Mouse (Mus musculus) MEL (cell line): ENCODE data around the gene Mrps18a. TPM values are rescaled to one million over a fixed set of nuclear protein-coding genes. Genes with fewer than 3 reads are reported as not detected.
A peak's percentile ranks its signal among the peaks of the same experiment; 100 is the strongest.

Source experiments
- DNase-seq: peaks from one replicate; pipeline ENCODE4 v3.0.0; 2011; ENCODE audit warnings: low read depth, low spot score
- H3K27ac ChIP-seq: 2 replicates; pipeline ENCODE4 v1.5.1; 2012; ENCODE audit warnings: low read depth, mild to moderate bottlenecking, control low read depth, low read length, moderate library complexity; ENCODE audit not compliant: control insufficient read depth
- H3K27me3 ChIP-seq, 2 experiments: fragments of 150-350 bp in 1 of 2; sonication (generic) in 1 of 2; 2 replicates each; pipeline ENCODE4 v1.6.1; 2012; ENCODE audit warnings: low read length in 2 of 2, mild to moderate bottlenecking in 2 of 2, improper control_type of control experiment in 1 of 2, moderate library complexity in 1 of 2; ENCODE audit not compliant: insufficient read depth in 2 of 2, control insufficient read depth in 1 of 2
- H3K36me3 ChIP-seq, 2 experiments: 2 replicates each; pipeline ENCODE4 v1.6.1; 2012 to 2014; ENCODE audit warnings: low read length in 2 of 2, improper control_type of control experiment in 1 of 2, inconsistent platforms in 1 of 2, mild to moderate bottlenecking in 1 of 2; ENCODE audit not compliant: insufficient read depth in 2 of 2, control insufficient read depth in 1 of 2
- H3K4me1 ChIP-seq, 2 experiments: fragments of 150-350 bp in 1 of 2; sonication (generic) in 1 of 2; 2 replicates each; pipeline ENCODE4 v1.6.1; 2012; ENCODE audit warnings: low read length in 2 of 2, improper control_type of control experiment in 1 of 2, mild to moderate bottlenecking in 1 of 2; ENCODE audit not compliant: insufficient read depth in 2 of 2, control insufficient read depth in 1 of 2
- H3K4me3 ChIP-seq, 2 experiments: fragments of 150-350 bp in 1 of 2; sonication (generic) in 1 of 2; 2 replicates each; pipeline ENCODE4 v1.5.1; 2012; ENCODE audit warnings: low read depth in 2 of 2, low read length in 2 of 2, mild to moderate bottlenecking in 2 of 2, moderate library complexity in 2 of 2, control low read depth in 1 of 2, improper control_type of control experiment in 1 of 2; ENCODE audit not compliant: control insufficient read depth in 1 of 2, insufficient read depth in 1 of 2
- H3K79me2 ChIP-seq: 2 replicates; pipeline ENCODE4 v1.6.1; 2012; ENCODE audit warnings: mild to moderate bottlenecking, low read length, moderate library complexity; ENCODE audit not compliant: control insufficient read depth, poor library complexity, insufficient read depth
- H3K9ac ChIP-seq: 2 replicates; pipeline ENCODE4 v1.6.1; 2012; ENCODE audit warnings: low read depth, mild to moderate bottlenecking, control low read depth, low read length, moderate library complexity; ENCODE audit not compliant: control insufficient read depth, poor library complexity, severe bottlenecking
- H3K9me3 ChIP-seq: fragments of 150-350 bp; sonication (generic); replicated peaks from 2 replicates; pipeline ENCODE4 v1.6.1; 2012; ENCODE audit warnings: mild to moderate bottlenecking, low read length, improper control_type of control experiment, moderate library complexity; ENCODE audit not compliant: insufficient read depth
- BHLHE40 ChIP-seq: IDR thresholded peaks from 2 replicates; pipeline ENCODE4 v1.6.1; 2012; ENCODE audit warnings: low read depth, mild to moderate bottlenecking, inconsistent platforms, low read length, improper control_type of control experiment, borderline replicate concordance
- CHD1 ChIP-seq: IDR thresholded peaks from 2 replicates; pipeline ENCODE4 v1.6.1; 2012; ENCODE audit warnings: low read depth, mild to moderate bottlenecking, inconsistent platforms, low read length, improper control_type of control experiment
- CHD2 ChIP-seq: IDR thresholded peaks from 2 replicates; pipeline ENCODE4 v1.6.1; 2011; ENCODE audit warnings: low read length, improper control_type of control experiment
- EP300 ChIP-seq, 2 experiments: IDR thresholded peaks; 2 replicates each; pipeline ENCODE4 v1.6.1; 2011; ENCODE audit warnings: improper control_type of control experiment in 2 of 2, low read length in 2 of 2, low read depth in 1 of 2, mild to moderate bottlenecking in 1 of 2
- ETS1 ChIP-seq: IDR thresholded peaks from 2 replicates; pipeline ENCODE4 v1.6.1; 2012; ENCODE audit warnings: low read depth, mild to moderate bottlenecking, inconsistent platforms, low read length, improper control_type of control experiment, moderate library complexity
- KAT2A ChIP-seq: conservative IDR thresholded peaks from 2 replicates; pipeline ENCODE4 v1.6.1; 2012; ENCODE audit warnings: low read depth, low read length, improper control_type of control experiment, inconsistent platforms
- MAFK ChIP-seq: IDR thresholded peaks from 2 replicates; pipeline ENCODE4 v1.6.1; 2011; ENCODE audit warnings: low read depth, mild to moderate bottlenecking, low read length, improper control_type of control experiment, borderline replicate concordance
- MYC ChIP-seq: IDR thresholded peaks from 2 replicates; pipeline ENCODE4 v1.6.1; 2011; ENCODE audit warnings: low read depth, mild to moderate bottlenecking, low read length, improper control_type of control experiment, moderate library complexity
- NELFE ChIP-seq: IDR thresholded peaks from 2 replicates; pipeline ENCODE4 v1.6.1; 2011; ENCODE audit warnings: low read depth, low read length, improper control_type of control experiment
- POLR2AphosphoS5 ChIP-seq: IDR thresholded peaks from 2 replicates; pipeline ENCODE4 v1.6.1; 2012; ENCODE audit warnings: low read depth, borderline replicate concordance, mild to moderate bottlenecking, inconsistent platforms, low read length, moderate library complexity, mixed read lengths
- RAD21 ChIP-seq: IDR thresholded peaks from 2 replicates; pipeline ENCODE4 v1.6.1; 2011; ENCODE audit warnings: mild to moderate bottlenecking, low read depth, low read length, improper control_type of control experiment
- UBTF ChIP-seq: IDR thresholded peaks from 2 replicates; pipeline ENCODE4 v1.6.1; 2012; ENCODE audit warnings: low read depth, mild to moderate bottlenecking, inconsistent platforms, low read length, improper control_type of control experiment, moderate library complexity, borderline replicate concordance; ENCODE audit not compliant: insufficient read depth
- USF2 ChIP-seq, 2 experiments: IDR thresholded peaks; 2 replicates each; pipeline ENCODE4 v1.6.1; 2011 to 2012; ENCODE audit warnings: improper control_type of control experiment in 2 of 2, low read length in 2 of 2, borderline replicate concordance in 1 of 2, inconsistent platforms in 1 of 2, low read depth in 1 of 2, mild to moderate bottlenecking in 1 of 2; ENCODE audit not compliant: insufficient read depth in 1 of 2
- ZC3H11A ChIP-seq: IDR thresholded peaks from 2 replicates; pipeline ENCODE4 v1.6.1; 2012; ENCODE audit warnings: low read depth, mild to moderate bottlenecking, inconsistent platforms, low read length, improper control_type of control experiment
- ZKSCAN1 ChIP-seq: IDR thresholded peaks from 2 replicates; pipeline ENCODE4 v1.6.1; 2012; ENCODE audit warnings: low read depth, mild to moderate bottlenecking, inconsistent platforms, low read length, improper control_type of control experiment, moderate library complexity
- ZNF384 ChIP-seq: IDR thresholded peaks from 2 replicates; pipeline ENCODE4 v1.6.1; 2012; ENCODE audit warnings: low read depth, mild to moderate bottlenecking, inconsistent platforms, low read length, improper control_type of control experiment
- polyA plus RNA-seq, 2 experiments: library from polyadenylated mRNA; stranded (reverse) in 1 of 2; unstranded in 1 of 2; fragments of >175 nt in 1 of 2; fragments of >200 nt in 1 of 2; gene quantifications; 2 replicates each; pipeline versions ENCODE4 v1.2.1 to v1.2.4; 2012; ENCODE audit warnings: low replicate concordance in 2 of 2, low read depth in 1 of 2; ENCODE audit not compliant: insufficient read length in 2 of 2, insufficient read depth in 1 of 2, missing spikeins in 1 of 2
- total RNA-seq: library from RNA; depleted of rRNA; stranded (reverse); fragments of 300-350 nt; gene quantifications from 2 replicates; pipeline ENCODE4 v1.2.3, GENCODE M21; 2012

The Mrps18a gene
- total and polyA plus RNA-seq, 3 experiments, result 159 to 181 TPM; not detected in 1

DNA sequence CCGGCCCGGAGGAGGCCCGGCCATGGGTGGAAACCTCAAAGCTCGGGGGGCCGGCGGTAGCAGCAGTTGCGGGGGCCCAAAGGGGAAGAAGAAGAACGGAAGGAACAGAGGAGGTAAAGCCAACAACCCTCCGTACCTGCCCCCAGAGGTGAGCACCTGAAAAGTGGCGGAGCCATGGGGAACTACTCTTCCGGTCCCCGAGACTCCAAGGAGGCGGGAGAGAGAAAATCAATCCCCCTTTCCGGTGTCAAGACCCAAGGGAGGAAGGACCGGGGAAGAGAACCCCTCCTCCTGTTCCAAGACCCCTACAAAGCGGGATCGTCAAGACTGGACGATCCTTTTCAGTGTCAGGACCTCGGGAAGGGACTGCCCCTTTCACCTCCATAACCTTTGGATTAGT, 50.4 kb downstream of the Mrps18a start:
- peak overlapping the region; percentile 83 for H3K9ac ChIP-seq
- DNase-seq, result no peak
- peak overlapping the region; percentile 80 to 84 for H3K4me3 ChIP-seq
- H3K9me3 ChIP-seq, result no peaks in the 10 kb centered on the region
- H3K79me2 ChIP-seq, result peaks cover 9% of the 10 kb centered on the region
- H3K36me3 ChIP-seq, result peaks cover 0 to 24% of the 10 kb centered on the region in 2 experiments; a peak in 3 of 4 replicates
- TF ChIP-seq BHLHE40 (no peak), ZNF384 (no peak), EP300 (IDR thresholded peaks at IDR 0.05; ENCODE audit: low read depth in 1 of 2, low read length in 2 of 2) (no peak), ZC3H11A (no peak), MYC (no peak), POLR2AphosphoS5 (no peak), KAT2A (no peak), ZKSCAN1 (no peak), RAD21 (no peak)
- TF ChIP-seq, all 39 proteins: peak for 0
- H3K27ac ChIP-seq, result peak overlapping the region; percentile 76
- H3K27me3 ChIP-seq, result no peaks in the 10 kb centered on the region
- peaks cover 18 to 36% of the 10 kb centered on the region in 2 experiments; a peak in 3 of 4 replicates for H3K4me1 ChIP-seq

DNA sequence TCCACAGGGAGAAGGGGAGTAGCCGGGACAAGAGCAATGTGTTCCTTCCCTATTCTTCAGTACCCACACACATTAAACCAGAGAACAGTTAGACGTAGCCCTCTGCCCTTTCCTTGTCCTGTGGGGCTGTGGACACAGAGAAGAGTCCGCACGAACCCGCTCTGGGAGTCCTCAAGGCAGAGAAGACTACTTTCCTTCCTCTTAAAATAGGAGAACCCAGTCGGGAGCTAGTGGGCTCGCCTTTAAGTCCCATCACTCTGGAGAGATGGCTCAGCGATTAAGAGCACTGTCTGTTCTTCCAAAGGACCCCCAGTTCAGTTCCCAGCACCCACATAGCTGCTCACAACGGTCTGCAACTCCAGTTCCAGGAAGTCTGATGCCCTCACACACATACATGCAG, 50.9 kb downstream of the Mrps18a start:
- no peaks in the 10 kb centered on the region for H3K27me3 ChIP-seq
- H3K9me3 ChIP-seq, result no peaks in the 10 kb centered on the region
- H3K9ac ChIP-seq, result peak overlapping the region; percentile 83
- peak overlapping the region; percentile 80 to 84 for H3K4me3 ChIP-seq
- TF ChIP-seq MAFK (no peak), MYC (no peak), USF2 (IDR thresholded peaks at IDR 0.05; ENCODE audit: borderline replicate concordance in 1 of 2, insufficient read depth in 1 of 2, low read depth in 1 of 2, low read length in 2 of 2) (no peak), ETS1 (no peak), CHD1 (no peak), NELFE (no peak), UBTF (no peak), CHD2 (no peak)
- peaks cover 18 to 31% of the 10 kb centered on the region in 2 experiments; a peak in 3 of 4 replicates for H3K4me1 ChIP-seq
- no peak for DNase-seq
- H3K36me3 ChIP-seq, result peaks cover 0 to 20% of the 10 kb centered on the region in 2 experiments; a peak in 3 of 4 replicates
- H3K79me2 ChIP-seq, result peaks cover 9% of the 10 kb centered on the region
- peak overlapping the region; percentile 76 for H3K27ac ChIP-seq
